Mouse (Mus musculus): ENCODE data around the gene Zfp263. TPM values are rescaled to one million over a fixed set of nuclear protein-coding genes. Genes with fewer than 3 reads are reported as not detected.

Zfp263 gene
- 51.7 and 60.2 TPM in 2 replicates for polyA plus RNA-seq (2016; fragmentation: Nextera tagmentation; extraction: Ambion mirVana)

GRCm38 (mm10) chr16:3743503-3744185 is at the start of gene Zfp263:
Zfp263 (plus strand) TSS chr16:3744093.
- Histone ChIP-seq H3K4me2 (peak within 1 kb of the TSS; percentile 85), H3K9me3 (peaks cover 10% of the 10 kb centered on the region), H3K4me3 (replicated peaks) (peak within 1 kb of the TSS; percentile 85), H3K36me3 (peaks cover 28% of the 10 kb centered on the region), H3K9ac (replicated peaks) (peak within 1 kb of the TSS; percentile 88), H3K27ac (peak within 1 kb of the TSS; percentile 87), H3K4me1 (replicated peaks) (peaks cover 15% of the 10 kb centered on the region), H3K27me3 (no peaks in the 10 kb centered on the region)
- under 1% methylated on average over 42 of the region's 42 CpGs for WGBS
- peak; percentile 99 for ATAC-seq (ENCODE audit: insufficient number of reproducible peaks, insufficient read depth, low FRiP score, low TSS enrichment, low read depth)

GRCm38 (mm10) chr16:3699281-3699680 is 44.6 kb upstream of the Zfp263 start:
- WGBS, result 87% methylated on average over 8 of the region's 8 CpGs
- H3K9me3 ChIP-seq, result no peaks in the 10 kb centered on the region
- no peaks in the 10 kb centered on the region for H3K27me3 ChIP-seq
- no peak overlapping the region for H3K4me3 ChIP-seq (replicated peaks)
- no peak overlapping the region for H3K9ac ChIP-seq (replicated peaks)
- ATAC-seq (ENCODE audit: insufficient number of reproducible peaks, insufficient read depth, low FRiP score, low TSS enrichment, low read depth), result no peak
- H3K4me1 ChIP-seq (replicated peaks), result no peaks in the 10 kb centered on the region
- no peaks in the 10 kb centered on the region for H3K36me3 ChIP-seq
- H3K4me2 ChIP-seq, result no peak overlapping the region
- H3K27ac ChIP-seq, result no peak overlapping the region

- no peak overlapping the region for H3K9ac ChIP-seq (replicated peaks)
- WGBS, result 67% methylated on average over 1 of the region's 1 CpGs
- no peak overlapping the region for H3K4me3 ChIP-seq (replicated peaks)
- no peaks in the 10 kb centered on the region for H3K9me3 ChIP-seq
- H3K27me3 ChIP-seq, result no peaks in the 10 kb centered on the region
- no peaks in the 10 kb centered on the region for H3K4me1 ChIP-seq (replicated peaks)
- no peak for ATAC-seq (ENCODE audit: insufficient number of reproducible peaks, insufficient read depth, low FRiP score, low TSS enrichment, low read depth)
- H3K27ac ChIP-seq, result no peak overlapping the region
- no peak overlapping the region for H3K4me2 ChIP-seq
- no peaks in the 10 kb centered on the region for H3K36me3 ChIP-seq
These were observed 43.0 kb upstream of the Zfp263 start for GRCm38 (mm10) chr16:3700893-3701292.

DNA sequence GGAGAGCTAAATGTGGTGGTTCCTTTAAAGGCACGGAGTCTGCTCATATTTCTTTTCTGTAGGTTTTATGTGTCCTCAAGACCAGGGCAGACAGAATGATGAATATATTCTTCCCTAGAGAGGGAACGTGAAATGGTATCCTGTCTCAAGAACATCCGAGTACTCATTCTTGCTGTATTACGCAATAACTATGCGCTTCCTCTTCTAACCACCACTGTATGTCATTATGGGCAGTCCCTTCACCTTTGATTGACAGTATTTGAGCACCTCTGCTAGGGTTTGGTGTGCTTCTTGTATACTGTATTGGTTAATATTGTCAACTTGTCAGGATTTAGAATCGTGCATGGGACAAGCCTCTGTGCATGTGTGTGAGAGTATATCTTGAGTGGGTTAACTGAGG is 37.2 kb upstream of the Zfp263 start:
- Histone ChIP-seq H3K27ac (no peak overlapping the region), H3K36me3 (no peaks in the 10 kb centered on the region), H3K4me1 (replicated peaks) (no peaks in the 10 kb centered on the region), H3K9me3 (0 out of 2 replicates have a peak, but pooled peaks cover 5% of the 10 kb centered on the region), H3K4me2 (no peak overlapping the region), H3K9ac (replicated peaks) (no peak overlapping the region), H3K4me3 (replicated peaks) (no peak overlapping the region), H3K27me3 (no peaks in the 10 kb centered on the region)
- 90% methylated on average over 6 of the region's 6 CpGs for WGBS
- no peak for ATAC-seq (ENCODE audit: insufficient number of reproducible peaks, insufficient read depth, low FRiP score, low TSS enrichment, low read depth)

GRCm38 (mm10) chr16:3714731-3715130 is 29.2 kb upstream of the Zfp263 start:
- no peak overlapping the region for H3K27ac ChIP-seq
- H3K27me3 ChIP-seq, result no peaks in the 10 kb centered on the region
- no peak overlapping the region for H3K4me2 ChIP-seq
- H3K36me3 ChIP-seq, result no peaks in the 10 kb centered on the region
- no peak overlapping the region for H3K4me3 ChIP-seq (replicated peaks)
- H3K9me3 ChIP-seq, result 0 out of 2 replicates have a peak, but pooled peaks cover 5% of the 10 kb centered on the region
- H3K9ac ChIP-seq (replicated peaks), result no peak overlapping the region
- ATAC-seq (ENCODE audit: insufficient number of reproducible peaks, insufficient read depth, low FRiP score, low TSS enrichment, low read depth), result no peak
- WGBS, result 98% methylated on average over 2 of the region's 2 CpGs
- H3K4me1 ChIP-seq (replicated peaks), result no peaks in the 10 kb centered on the region

DNA sequence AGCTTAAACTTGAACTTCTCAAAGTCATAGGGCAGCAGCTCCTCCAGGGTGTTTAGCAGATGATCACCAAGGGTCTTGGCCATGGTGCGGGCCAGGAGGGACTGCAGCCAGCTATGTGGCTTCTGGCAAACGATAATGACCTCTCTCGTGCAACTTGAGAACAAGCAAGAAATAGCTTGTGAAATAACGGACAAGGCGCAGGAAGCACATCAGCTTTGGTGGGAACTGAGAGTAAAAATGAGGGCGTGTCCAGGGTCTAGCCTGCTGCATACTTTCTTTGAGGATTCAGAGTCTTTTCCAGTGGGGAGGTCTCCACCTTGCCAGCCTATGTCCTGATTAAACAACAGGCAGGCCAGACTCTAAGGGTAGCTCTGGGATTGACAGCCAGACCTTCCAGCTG is 25.9 kb upstream of the Zfp263 start, which contains the start of gene Mefv:
Gene Mefv (minus strand): TSS at position 118 of the 400 bp plus-strand sequence.
- Histone ChIP-seq H3K4me3 (replicated peaks) (no peak within 1 kb of the TSS), H3K36me3 (no peaks in the 10 kb centered on the region), H3K27ac (no peak within 1 kb of the TSS), H3K4me1 (replicated peaks) (no peaks in the 10 kb centered on the region), H3K9ac (replicated peaks) (no peak within 1 kb of the TSS), H3K9me3 (no peaks in the 10 kb centered on the region), H3K4me2 (no peak within 1 kb of the TSS), H3K27me3 (no peaks in the 10 kb centered on the region)
- WGBS, result 87% methylated on average over 6 of the region's 6 CpGs
- no peak for ATAC-seq (ENCODE audit: insufficient number of reproducible peaks, insufficient read depth, low FRiP score, low TSS enrichment, low read depth)

DNA sequence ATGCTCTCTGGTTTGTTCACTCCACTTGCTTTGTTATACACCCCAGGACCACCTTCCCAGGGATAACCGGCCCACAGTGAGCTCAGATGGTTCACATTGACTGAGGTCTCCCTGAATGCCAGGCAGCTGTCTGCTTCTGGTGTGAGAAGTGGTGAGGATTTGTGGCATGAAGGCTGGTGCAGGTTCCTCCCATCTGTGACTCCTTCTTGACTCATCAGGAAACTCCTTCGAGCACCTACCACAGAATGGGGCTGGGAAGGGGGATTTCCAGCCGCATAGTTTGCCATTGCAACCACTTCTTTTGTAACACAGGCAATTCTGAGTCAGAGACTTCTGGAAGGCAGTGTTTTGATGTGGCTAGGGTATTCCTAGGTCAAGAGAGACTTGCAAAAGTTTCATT is 20.7 kb upstream of the Zfp263 start:
- no peaks in the 10 kb centered on the region for H3K36me3 ChIP-seq
- no peak overlapping the region for H3K27ac ChIP-seq
- no peak overlapping the region for H3K4me3 ChIP-seq (replicated peaks)
- 72% methylated on average over 3 of the region's 3 CpGs for WGBS
- no peaks in the 10 kb centered on the region for H3K9me3 ChIP-seq
- ATAC-seq (ENCODE audit: insufficient number of reproducible peaks, insufficient read depth, low FRiP score, low TSS enrichment, low read depth), result no peak
- no peak overlapping the region for H3K9ac ChIP-seq (replicated peaks)
- no peak overlapping the region for H3K4me2 ChIP-seq
- H3K4me1 ChIP-seq (replicated peaks), result no peaks in the 10 kb centered on the region
- no peaks in the 10 kb centered on the region for H3K27me3 ChIP-seq

- Histone ChIP-seq H3K9me3 (no peaks in the 10 kb centered on the region), H3K9ac (replicated peaks) (no peak overlapping the region), H3K4me1 (replicated peaks) (no peaks in the 10 kb centered on the region), H3K4me2 (no peak overlapping the region), H3K4me3 (replicated peaks) (no peak overlapping the region), H3K27me3 (no peaks in the 10 kb centered on the region), H3K36me3 (no peaks in the 10 kb centered on the region), H3K27ac (no peak overlapping the region)
- WGBS, result 82% methylated on average over 6 of the region's 6 CpGs
- no peak for ATAC-seq (ENCODE audit: insufficient number of reproducible peaks, insufficient read depth, low FRiP score, low TSS enrichment, low read depth)
These were observed 15.7 kb upstream of the Zfp263 start for GRCm38 (mm10) chr16:3727980-3728720.

DNA sequence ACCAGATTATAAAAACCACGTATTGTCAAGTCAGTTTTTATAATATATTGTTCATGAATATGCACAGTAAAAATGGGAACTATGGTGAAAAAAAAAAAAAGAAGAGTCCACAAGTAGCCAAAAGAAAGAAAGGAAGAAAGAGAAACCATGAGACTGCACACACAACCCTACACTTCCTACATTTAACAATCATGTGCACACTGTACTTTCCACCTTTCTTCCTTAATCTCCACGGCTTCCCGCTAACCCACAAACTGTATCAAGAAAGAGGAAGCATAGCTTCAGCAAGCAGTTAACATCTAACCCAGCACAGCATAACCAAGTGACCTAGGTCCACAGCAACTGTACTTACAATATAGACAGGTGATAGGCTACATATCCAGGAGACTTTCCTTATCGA is 11.3 kb upstream of the Zfp263 start:
- Histone ChIP-seq H3K27me3 (no peaks in the 10 kb centered on the region), H3K4me1 (replicated peaks) (no peaks in the 10 kb centered on the region), H3K36me3 (no peaks in the 10 kb centered on the region), H3K4me2 (no peak overlapping the region), H3K9me3 (no peaks in the 10 kb centered on the region), H3K27ac (no peak overlapping the region), H3K4me3 (replicated peaks) (no peak overlapping the region), H3K9ac (replicated peaks) (no peak overlapping the region)
- ATAC-seq (ENCODE audit: insufficient number of reproducible peaks, insufficient read depth, low FRiP score, low TSS enrichment, low read depth), result no peak
- WGBS, result 90% methylated on average over 4 of the region's 4 CpGs

DNA sequence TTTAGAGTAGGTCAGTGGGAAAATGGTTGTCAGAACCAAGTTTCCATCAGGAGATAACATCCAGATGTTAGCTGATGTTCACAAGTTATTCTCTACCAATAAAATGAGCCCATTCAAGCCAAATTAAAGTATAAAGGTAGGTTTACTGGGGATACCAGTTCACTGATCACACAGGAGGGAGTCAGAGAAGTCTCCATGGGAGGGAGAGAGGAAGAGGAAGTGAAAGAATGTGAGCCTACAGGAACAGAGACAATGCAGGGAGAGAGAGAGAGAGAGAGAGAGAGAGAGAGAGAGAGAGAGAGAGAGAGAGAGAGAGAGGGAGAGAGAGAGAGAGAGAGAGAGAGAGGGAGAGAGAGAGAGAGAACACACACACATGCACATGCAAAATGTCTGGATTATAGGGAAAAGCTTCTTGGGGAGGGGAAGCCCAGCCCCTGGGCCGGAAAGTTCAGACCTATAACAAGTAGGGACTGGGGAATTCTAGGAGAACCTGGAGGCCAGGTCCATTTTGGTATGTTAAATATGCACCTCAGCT is 10.6 kb upstream of the Zfp263 start:
- H3K9me3 ChIP-seq, result no peaks in the 10 kb centered on the region
- no peak overlapping the region for H3K27ac ChIP-seq
- H3K4me1 ChIP-seq (replicated peaks), result no peaks in the 10 kb centered on the region
- no peak overlapping the region for H3K4me3 ChIP-seq (replicated peaks)
- no peaks in the 10 kb centered on the region for H3K27me3 ChIP-seq
- H3K4me2 ChIP-seq, result no peak overlapping the region
- no peak overlapping the region for H3K9ac ChIP-seq (replicated peaks)
- 69% methylated on average over 1 of the region's 1 CpGs for WGBS
- H3K36me3 ChIP-seq, result no peaks in the 10 kb centered on the region
- no peak for ATAC-seq (ENCODE audit: insufficient number of reproducible peaks, insufficient read depth, low FRiP score, low TSS enrichment, low read depth)

GRCm38 (mm10) chr16:3742466-3742865 is 1.4 kb upstream of the Zfp263 start:
- no peak overlapping the region for H3K27ac ChIP-seq
- peaks cover 19% of the 10 kb centered on the region for H3K36me3 ChIP-seq
- peaks cover 15% of the 10 kb centered on the region for H3K4me1 ChIP-seq (replicated peaks)
- H3K9ac ChIP-seq (replicated peaks), result no peak overlapping the region
- ATAC-seq (ENCODE audit: insufficient number of reproducible peaks, insufficient read depth, low FRiP score, low TSS enrichment, low read depth), result no peak
- peaks cover 2% of the 10 kb centered on the region; the same call in 1 of the 2 replicates for H3K9me3 ChIP-seq
- H3K27me3 ChIP-seq, result no peaks in the 10 kb centered on the region
- H3K4me2 ChIP-seq, result no peak overlapping the region
- 97% methylated on average over 6 of the region's 6 CpGs for WGBS
- H3K4me3 ChIP-seq (replicated peaks), result no peak overlapping the region

All from limb, embryonic 12.5 days (tissue).